In the genomic region with DNA sequence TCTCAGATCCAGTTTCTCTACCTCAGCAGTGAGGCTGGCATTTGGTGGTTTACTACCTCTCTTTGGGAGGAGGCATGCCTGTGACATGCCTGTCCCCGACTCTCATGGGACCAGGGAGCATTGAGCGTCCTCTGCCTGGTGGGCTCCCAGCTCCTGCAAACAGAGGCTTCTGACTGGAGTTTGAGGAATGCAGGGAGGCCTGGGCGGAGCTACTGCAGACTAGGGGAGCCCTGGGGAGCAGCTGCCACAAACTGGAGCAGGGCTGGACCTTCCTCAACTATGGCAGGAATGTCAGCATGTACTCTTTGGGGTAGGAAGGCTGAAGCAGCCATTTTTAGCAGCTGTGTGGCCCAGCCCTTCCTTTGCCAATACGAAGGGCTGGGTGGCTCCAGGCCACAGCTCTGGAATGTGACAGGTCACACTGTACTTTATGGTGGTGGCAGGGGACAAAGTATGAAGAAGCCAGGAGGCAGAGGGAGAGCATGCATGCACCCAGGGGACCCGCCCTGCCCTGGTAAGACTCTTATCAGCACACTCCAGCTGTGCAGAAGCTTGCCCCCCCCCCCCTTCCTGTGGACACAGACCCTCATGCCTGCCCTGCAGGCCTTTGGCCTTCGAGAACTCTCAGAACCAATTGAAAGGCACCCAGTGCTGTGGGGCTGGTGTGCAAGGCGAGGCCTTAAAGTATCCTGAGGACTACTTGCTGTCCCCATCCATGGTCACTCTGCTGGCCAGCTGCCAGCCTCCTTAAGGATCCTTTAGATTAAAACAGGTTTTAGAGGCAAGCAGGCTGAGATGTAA, we compare ENCODE assay signal across 7 mouse cellular contexts.
DNase-seq lines count a peak whose midpoint lies in the region; ATAC-seq and TF ChIP-seq lines count a peak whose summit lies in the region.

No protein-coding gene starts in this region.

- H3K4me3 ChIP-seq in G1E (ENCODE audit: low read depth, low read length) = peak overlapping the region; percentile 64; the same call in 1 of the 2 replicates
- no peak overlapping the region for H3K4me3 ChIP-seq in bone marrow, adult 2 months (replicated peaks; ENCODE audit: control insufficient read depth, low read depth, low read length)

- WGBS in bone marrow, adult 2 months = 44% methylated on average over 7 of the region's 7 CpGs

- H3K9me3 ChIP-seq in G1E (replicated peaks) = peaks cover 21% of the 10 kb centered on the region

- H3K4me1 ChIP-seq in G1E (ENCODE audit: insufficient read depth, low read depth, low read length) = peaks cover 80% of the 10 kb centered on the region
- peaks cover 8% of the 10 kb centered on the region for H3K4me1 ChIP-seq in bone marrow, adult 2 months (ENCODE audit: control insufficient read depth, insufficient read depth, low read length)

- peaks cover 8% of the 10 kb centered on the region for H3K27me3 ChIP-seq in G1E (ENCODE audit: insufficient read depth, low read length)

- peak overlapping the region; percentile 80 for H3K27ac ChIP-seq in bone marrow, adult 2 months (ENCODE audit: control insufficient read depth, insufficient read depth, low read depth, low read length, poor library complexity)

- ATAC-seq in G1E (ENCODE audit: extremely low read depth, insufficient number of reproducible peaks, low FRiP score, poor library complexity, severe bottlenecking) = peak; percentile 92

- DNase-seq in G1E (ENCODE audit: low spot score) = peak; percentile 94
- DNase-seq in heart, adult 18-20 months = peak; percentile 72 to 85
- DNase-seq in kidney, adult 9 months = peak; percentile 81
- peak; percentile 83 for DNase-seq in lung, postnatal 10 days
- DNase-seq in cerebellum, postnatal 36 days = no peak
- DNase-seq in B cell, adult 2 months = no peak

- no peak for TF ChIP-seq POLR2A in bone marrow, adult 2 months (IDR thresholded peaks at IDR 0.05; ENCODE audit: borderline replicate concordance, control insufficient read depth, low read depth, low read length)

- TF ChIP-seq CTCF in G1E (IDR thresholded peaks at IDR 0.05; ENCODE audit: low read depth, low read length) = no peak
- no peak for TF ChIP-seq CTCF in bone marrow, adult 2 months (IDR thresholded peaks at IDR 0.05; ENCODE audit: control insufficient read depth, insufficient read depth, low read length)

- H3K36me3 ChIP-seq in G1E (replicated peaks) = no peaks in the 10 kb centered on the region

Comparison
In these comparisons a context has a peak if more than half of its experiments do, and no peak if none do; other contexts are left out.
1. DNase-seq: peak in G1E (single experiment), heart, adult 18-20 months (2 of 2), kidney, adult 9 months (single experiment) and lung, postnatal 10 days (single experiment); none in cerebellum, postnatal 36 days (0 of 2) and B cell, adult 2 months (0 of 2).